Mouse (Mus musculus) telencephalon, adult 2 months (tissue): ENCODE results near the gene Cmtm5.
"Not testable (repeated sequence)": the region's sequence is repeated elsewhere in the genome, so short reads cannot be mapped to it uniquely, and the experiment has no call there.

Experiments
- DNase-seq: peaks from one replicate; pipeline ENCODE4 v3.0.0-alpha.2; 2011; ENCODE audit warnings: low read depth, low spot score

Cmtm5 gene

GRCm38 (mm10) chr14:54932645-54933150 lies 3.4 kb upstream of the Cmtm5 start, which contains the start of gene Il25:
Gene Il25 (plus strand): TSS chr14:54932695.
- no peak for DNase-seq

GRCm38 (mm10) chr14:54936831-54937160 lies 735 bp downstream of the Cmtm5 start:
- DNase-seq: no peak

GRCm38 (mm10) chr14:54937361-54938182 lies 1.5 kb downstream of the Cmtm5 start:
- no peak for DNase-seq

- DNase-seq: no peak
Observed at GRCm38 (mm10) chr14:54938431-54939219, 2.6 kb downstream of the Cmtm5 start.

- no peak for DNase-seq
Observed at GRCm38 (mm10) chr14:54939434-54940175, 3.5 kb downstream of the Cmtm5 start.

GRCm38 (mm10) chr14:54940176-54940530 lies 4.1 kb downstream of the Cmtm5 start:
- no peak for DNase-seq

GRCm38 (mm10) chr14:54941024-54941978 lies 5.2 kb downstream of the Cmtm5 start:
- no peak for DNase-seq

GRCm38 (mm10) chr14:54942479-54942878 lies 6.4 kb downstream of the Cmtm5 start:
- DNase-seq: no peak

GRCm38 (mm10) chr14:54943971-54944370 lies 7.9 kb downstream of the Cmtm5 start:
- no peak for DNase-seq

- DNase-seq: no peak
Observed at GRCm38 (mm10) chr14:54944939-54945338, 8.9 kb downstream of the Cmtm5 start.

- DNase-seq: no peak
Observed at GRCm38 (mm10) chr14:54945975-54946704, 10.1 kb downstream of the Cmtm5 start.

- DNase-seq: not testable (repeated sequence)
Observed at GRCm38 (mm10) chr14:54947008-54947407, 10.9 kb downstream of the Cmtm5 start.

- DNase-seq: no peak
Observed at GRCm38 (mm10) chr14:54948781-54949180, 12.7 kb downstream of the Cmtm5 start.

- no peak for DNase-seq
Observed at GRCm38 (mm10) chr14:54950493-54950892, 14.4 kb downstream of the Cmtm5 start.

GRCm38 (mm10) chr14:54951587-54951986 lies 15.5 kb downstream of the Cmtm5 start:
- no peak for DNase-seq

- DNase-seq: no peak
Observed at GRCm38 (mm10) chr14:54953664-54954206, 17.7 kb downstream of the Cmtm5 start.

GRCm38 (mm10) chr14:54954474-54954873 lies 18.4 kb downstream of the Cmtm5 start:
- no peak for DNase-seq

GRCm38 (mm10) chr14:54955481-54955880 lies 19.4 kb downstream of the Cmtm5 start:
- no peak for DNase-seq

- DNase-seq: no peak
Observed at GRCm38 (mm10) chr14:54956533-54956932, 20.5 kb downstream of the Cmtm5 start.

- no peak for DNase-seq
Observed at GRCm38 (mm10) chr14:54958503-54958902, 22.4 kb downstream of the Cmtm5 start.
